Mouse (Mus musculus) midbrain, embryonic 13.5 days (tissue): ENCODE measurements around the gene Hist1h2ae. TPM values are rescaled to one million over a fixed set of nuclear protein-coding genes. Genes with fewer than 3 reads are reported as not detected.

Experiments
- microRNA-seq: library from miRNA; unstranded; fragments of <30 nt; microRNA quantifications from one replicate; pipeline ENCODE4, GENCODE M21; 2016
- polyA plus RNA-seq: library from polyadenylated mRNA; unstranded; fragments of >200 nt; fragmentation: Nextera tagmentation; extraction: Ambion mirVana; gene quantifications from 2 replicates; pipeline ENCODE4 v1.2.1, GENCODE M21; 2015

Gene Hist1h2ae
- polyA plus RNA-seq, 1 experiment from 2014 or later: 53.6 TPM

Small RNA genes within 50 kb of the gene (microRNA-seq; reads per million reads assigned to microRNA genes)
- gene Gm44297 (not detected), gene Gm44359 (not detected), gene Gm44394 (not detected)

Other genes with a start within 250 kb of the Hist1h2ae start
- gene Zfp322a, start 202.0 kb downstream of the Hist1h2ae start, polyA plus RNA-seq: 56.3 and 58.9 TPM in 2 replicates
- gene Abt1, start 147.4 kb downstream of the Hist1h2ae start, polyA plus RNA-seq: 10.8 TPM in 2 replicates
- gene Btn1a1, start 105.3 kb downstream of the Hist1h2ae start, polyA plus RNA-seq: 0.04 and 0.13 TPM in 2 replicates
- gene Btn2a2, start 82.4 kb downstream of the Hist1h2ae start, polyA plus RNA-seq: 0.13 TPM in 2 replicates
- gene Hist1h4h, start 40.2 kb downstream of the Hist1h2ae start, polyA plus RNA-seq: 6.4 and 7.4 TPM in 2 replicates
- gene Hist1h2af, start 37.3 kb downstream of the Hist1h2ae start, polyA plus RNA-seq: 1.3 and 3.0 TPM in 2 replicates
- 3.1 and 5.3 TPM in 2 replicates for gene Hist1h3g, start 35.8 kb downstream of the Hist1h2ae start, polyA plus RNA-seq
- gene Hist1h2bh, start 27.8 kb downstream of the Hist1h2ae start, polyA plus RNA-seq: 0.31 and 0.35 TPM in 2 replicates
- 0.75 and 0.84 TPM in 2 replicates for gene Hist1h3f, start 27.2 kb downstream of the Hist1h2ae start, polyA plus RNA-seq
- not detected in 2 replicates for gene Hist1h4f, start 19.6 kb downstream of the Hist1h2ae start, polyA plus RNA-seq
- 0.23 and 0.24 TPM in 2 replicates for gene Hist1h1d, start 18.0 kb downstream of the Hist1h2ae start, polyA plus RNA-seq
- gene Hist1h3e, start 8.9 kb downstream of the Hist1h2ae start, polyA plus RNA-seq: 3.1 and 4.7 TPM in 2 replicates
- 4.1 and 7.5 TPM in 2 replicates for gene Hist1h2bg, start 176 bp upstream of the Hist1h2ae start, polyA plus RNA-seq
- 3.3 and 4.5 TPM in 2 replicates for gene Hist1h2bf, start 3.0 kb upstream of the Hist1h2ae start, polyA plus RNA-seq
- 0.93 and 1.7 TPM in 2 replicates for gene Hist1h2ad, start 3.2 kb upstream of the Hist1h2ae start, polyA plus RNA-seq
- gene Hist1h3d, start 4.5 kb upstream of the Hist1h2ae start, polyA plus RNA-seq: 2.1 and 3.1 TPM in 2 replicates
- 74.3 and 84.0 TPM in 2 replicates for gene Hist1h4d, start 10.4 kb upstream of the Hist1h2ae start, polyA plus RNA-seq
- gene Hist1h2be, start 49.9 kb upstream of the Hist1h2ae start, polyA plus RNA-seq: 1.4 and 2.0 TPM in 2 replicates
- gene Hist1h1e, start 51.3 kb upstream of the Hist1h2ae start, polyA plus RNA-seq: 12.6 and 15.0 TPM in 2 replicates
- 0.69 and 1.1 TPM in 2 replicates for gene Hist1h2ac, start 112.7 kb upstream of the Hist1h2ae start, polyA plus RNA-seq
- gene Hist1h2bc, start 113.0 kb upstream of the Hist1h2ae start, polyA plus RNA-seq: 22.2 and 24.4 TPM in 2 replicates
- gene Hist1h1t, start 124.6 kb upstream of the Hist1h2ae start, polyA plus RNA-seq: not detected in 2 replicates
- 5.1 and 5.8 TPM in 2 replicates for gene Hist1h4c, start 127.2 kb upstream of the Hist1h2ae start, polyA plus RNA-seq
- 2.0 and 2.7 TPM in 2 replicates for gene Hfe, start 139.6 kb upstream of the Hist1h2ae start, polyA plus RNA-seq
- gene Hist1h1c, start 167.6 kb upstream of the Hist1h2ae start, polyA plus RNA-seq: 9.8 and 11.1 TPM in 2 replicates
- gene Hist1h3c, start 174.4 kb upstream of the Hist1h2ae start, polyA plus RNA-seq: 3.2 and 4.4 TPM in 2 replicates
- 2.8 and 3.2 TPM in 2 replicates for gene Hist1h2bb, start 175.5 kb upstream of the Hist1h2ae start, polyA plus RNA-seq
- gene Hist1h2ab, start 179.9 kb upstream of the Hist1h2ae start, polyA plus RNA-seq: 28.4 and 31.0 TPM in 2 replicates
- 6.3 and 8.7 TPM in 2 replicates for gene Hist1h3b, start 181.0 kb upstream of the Hist1h2ae start, polyA plus RNA-seq
- gene Hist1h4b, start 185.8 kb upstream of the Hist1h2ae start, polyA plus RNA-seq: 4.6 and 5.2 TPM in 2 replicates
- gene Hist1h4a, start 190.0 kb upstream of the Hist1h2ae start, polyA plus RNA-seq: 0.44 and 0.57 TPM in 2 replicates
- gene Hist1h3a, start 191.2 kb upstream of the Hist1h2ae start, polyA plus RNA-seq: 1.4 and 3.3 TPM in 2 replicates
- gene Hist1h1a, start 192.4 kb upstream of the Hist1h2ae start, polyA plus RNA-seq: 1.6 and 2.2 TPM in 2 replicates
- 0.15 TPM in 1 of 2 replicates, not detected in the other for gene Trim38, start 198.7 kb upstream of the Hist1h2ae start, polyA plus RNA-seq
- gene Slc17a2, start 235.8 kb upstream of the Hist1h2ae start, polyA plus RNA-seq: not detected in 2 replicates